In the genomic region with DNA sequence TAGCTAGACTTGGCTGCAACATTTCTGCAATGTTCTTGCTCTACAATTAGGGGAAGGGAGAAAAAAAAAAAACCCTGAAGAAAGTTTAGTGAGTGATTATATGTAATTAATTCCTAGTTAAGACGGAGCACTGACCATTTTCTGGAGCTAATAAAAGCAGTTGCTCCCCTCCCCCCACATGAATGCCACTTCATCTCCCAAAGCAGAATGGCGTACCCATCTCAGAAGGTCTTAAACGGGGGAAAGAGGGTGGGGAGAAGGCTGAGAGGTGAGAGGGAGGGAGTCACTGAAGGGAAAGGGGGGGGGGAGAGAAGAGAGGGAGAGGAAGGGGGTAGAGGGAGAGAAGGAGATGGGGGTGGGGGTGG, we compare ENCODE assay signal across 7 mouse cellular contexts. TPM values are rescaled to one million over a fixed set of nuclear protein-coding genes. Genes with fewer than 3 reads are reported as not detected.
DNase-seq lines count a peak whose midpoint lies in the region; ATAC-seq and TF ChIP-seq lines count a peak whose summit lies in the region.

No protein-coding gene starts in this region.

- DNase-seq in lung, adult 18-20 months, result no peak
- DNase-seq in forebrain, embryonic 11.5 days (ENCODE audit: low spot score), result no peak
- DNase-seq in limb, embryonic 14.5 days (ENCODE audit: low spot score), result no peak
- DNase-seq in stomach, postnatal 0 days (ENCODE audit: low spot score), result no peak
- no peak for DNase-seq in left cerebral cortex, postnatal 25 days (ENCODE audit: low spot score in 2 of 2)
- no peak for DNase-seq in thymus, postnatal 10 days (ENCODE audit: low spot score in 2 of 2)

- no peaks in the 10 kb centered on the region for H3K9me3 ChIP-seq in lung, embryonic 16.5 days (ENCODE audit: control insufficient read depth, low read length)
- H3K9me3 ChIP-seq in forebrain, embryonic 11.5 days (ENCODE audit: control insufficient read depth, low read length), result no peaks in the 10 kb centered on the region
- H3K9me3 ChIP-seq in limb, embryonic 14.5 days (ENCODE audit: control insufficient read depth, low read length), result no peaks in the 10 kb centered on the region
- no peaks in the 10 kb centered on the region for H3K9me3 ChIP-seq in stomach, postnatal 0 days (ENCODE audit: control insufficient read depth, low read length)

- no peak overlapping the region for H3K9ac ChIP-seq in lung, embryonic 16.5 days (ENCODE audit: low read length)
- H3K9ac ChIP-seq in forebrain, embryonic 11.5 days (ENCODE audit: low read length), result peak overlapping the region; percentile 68; the same call in 1 of the 2 replicates
- H3K9ac ChIP-seq in limb, embryonic 14.5 days (ENCODE audit: low read depth, low read length, severe bottlenecking), result no peak overlapping the region
- H3K9ac ChIP-seq in stomach, postnatal 0 days (ENCODE audit: low read length), result no peak overlapping the region

- no peak overlapping the region; the same call in 1 of the 2 replicates for H3K4me2 ChIP-seq in lung, embryonic 16.5 days (ENCODE audit: low read depth, low read length)
- H3K4me2 ChIP-seq in forebrain, embryonic 11.5 days (ENCODE audit: low read depth, low read length, severe bottlenecking), result peak overlapping the region; percentile 72
- peak overlapping the region; percentile 71 for H3K4me2 ChIP-seq in limb, embryonic 14.5 days (replicated peaks; ENCODE audit: low read depth, low read length, severe bottlenecking)
- no peak overlapping the region for H3K4me2 ChIP-seq in stomach, postnatal 0 days (replicated peaks; ENCODE audit: low read depth)

- no peak overlapping the region for H3K4me3 ChIP-seq in lung, embryonic 16.5 days (ENCODE audit: low read length)
- 0 out of 2 replicates have a peak overlapping the region, but pooled peaks have one; percentile 3 for H3K4me3 ChIP-seq in forebrain, embryonic 11.5 days (ENCODE audit: low read depth, low read length)
- H3K4me3 ChIP-seq in limb, embryonic 14.5 days (replicated peaks; ENCODE audit: low read length), result 0 out of 2 replicates have a peak overlapping the region, but pooled peaks have one; percentile 35
- no peak overlapping the region for H3K4me3 ChIP-seq in stomach, postnatal 0 days (ENCODE audit: low read depth, low read length)

- H3K27ac ChIP-seq in lung, embryonic 16.5 days (ENCODE audit: low read length), result peak overlapping the region; percentile 100
- peak overlapping the region; percentile 100 for H3K27ac ChIP-seq in forebrain, embryonic 11.5 days (ENCODE audit: low read depth, low read length)
- H3K27ac ChIP-seq in limb, embryonic 14.5 days (replicated peaks; ENCODE audit: low read depth, low read length), result peak overlapping the region; percentile 99
- peak overlapping the region; percentile 100 for H3K27ac ChIP-seq in stomach, postnatal 0 days (replicated peaks)

- H3K4me1 ChIP-seq in lung, embryonic 16.5 days (replicated peaks; ENCODE audit: control insufficient read depth, insufficient read depth, low read length), result peaks cover 92% of the 10 kb centered on the region
- peaks cover 84% of the 10 kb centered on the region for H3K4me1 ChIP-seq in forebrain, embryonic 11.5 days (replicated peaks; ENCODE audit: control insufficient read depth, insufficient read depth, low read length)
- H3K4me1 ChIP-seq in limb, embryonic 14.5 days (ENCODE audit: control insufficient read depth, insufficient read depth, low read length), result peaks cover 95% of the 10 kb centered on the region
- peaks cover 47% of the 10 kb centered on the region for H3K4me1 ChIP-seq in stomach, postnatal 0 days (replicated peaks; ENCODE audit: control insufficient read depth, insufficient read depth)

- ATAC-seq in lung, embryonic 16.5 days (ENCODE audit: low read depth), result no peak
- ATAC-seq in forebrain, embryonic 11.5 days (replicated peaks; ENCODE audit: low FRiP score), result no peak
- ATAC-seq in limb, embryonic 14.5 days (ENCODE audit: low FRiP score, low read depth), result no peak
- no peak for ATAC-seq in stomach, postnatal 0 days (ENCODE audit: low FRiP score, low TSS enrichment)

- WGBS in lung, embryonic 16.5 days, result 16% methylated on average over 3 of the region's 3 CpGs
- WGBS in forebrain, embryonic 11.5 days, result 3% methylated on average over 3 of the region's 3 CpGs
- 8% methylated on average over 3 of the region's 3 CpGs for WGBS in limb, embryonic 14.5 days
- 19% methylated on average over 3 of the region's 3 CpGs for WGBS in stomach, postnatal 0 days

- TF ChIP-seq POLR2A in limb, embryonic 14.5 days (IDR thresholded peaks at IDR 0.05; ENCODE audit: borderline replicate concordance, extremely low read depth, insufficient read depth, insufficient read length), result no peak

- intact Hi-C loops in left cerebral cortex, postnatal 25 days (cut with DNase I), result no loop called here

- no peaks in the 10 kb centered on the region for H3K27me3 ChIP-seq in lung, embryonic 16.5 days (ENCODE audit: control insufficient read depth, insufficient read depth, low read depth, low read length)
- H3K27me3 ChIP-seq in forebrain, embryonic 11.5 days (ENCODE audit: control insufficient read depth, insufficient read depth, low read length), result no peaks in the 10 kb centered on the region
- no peaks in the 10 kb centered on the region for H3K27me3 ChIP-seq in limb, embryonic 14.5 days (ENCODE audit: control insufficient read depth, insufficient read depth, low read length)
- no peaks in the 10 kb centered on the region for H3K27me3 ChIP-seq in stomach, postnatal 0 days (ENCODE audit: control insufficient read depth, insufficient read depth, low read length)

- TF ChIP-seq CTCF in stomach, postnatal 0 days (IDR thresholded peaks at IDR 0.05; ENCODE audit: low read depth), result no peak

- no peak for TF ChIP-seq EP300 in stomach, postnatal 0 days (optimal IDR thresholded peaks at IDR 0.05)

- no peaks in the 10 kb centered on the region for H3K36me3 ChIP-seq in lung, embryonic 16.5 days (ENCODE audit: control insufficient read depth, insufficient read depth, low read length)
- no peaks in the 10 kb centered on the region; the same call in 1 of the 2 replicates for H3K36me3 ChIP-seq in forebrain, embryonic 11.5 days (ENCODE audit: control insufficient read depth, insufficient read depth, low read length)
- H3K36me3 ChIP-seq in limb, embryonic 14.5 days (ENCODE audit: control insufficient read depth, insufficient read depth, low read length), result 0 out of 2 replicates have a peak, but pooled peaks cover 7% of the 10 kb centered on the region
- no peaks in the 10 kb centered on the region for H3K36me3 ChIP-seq in stomach, postnatal 0 days (ENCODE audit: control insufficient read depth, insufficient read depth, low read length)

RNA-seq across cellular contexts. Expression of a gene that starts 17.6 kb away (rescaled TPM):
- 40.6 and 48.7 TPM in 2 replicates for polyA plus RNA-seq in lung, embryonic 16.5 days (2015; fragmentation: Nextera tagmentation; extraction: Ambion mirVana)
- polyA plus RNA-seq in forebrain, embryonic 11.5 days (2014; fragmentation: Nextera tagmentation; extraction: Ambion mirVana), result 54.3 and 61.5 TPM in 2 replicates
- 47.6 and 49.5 TPM in 2 replicates for polyA plus RNA-seq in limb, embryonic 14.5 days (2012; rRNA removed)
- 30.2 and 39.8 TPM in 2 replicates for polyA plus RNA-seq in limb, embryonic 14.5 days (2014; fragmentation: Nextera tagmentation; extraction: Ambion mirVana)
- 24.3 and 29.7 TPM in 2 replicates for polyA plus RNA-seq in stomach, postnatal 0 days (2015; fragmentation: Nextera tagmentation; extraction: Ambion mirVana)
- total RNA-seq in left cerebral cortex, postnatal 25 days (2021), result 100 to 1,000 TPM; 160 to 162 TPM

Comparison
In these comparisons a context has a peak if more than half of its experiments do, and no peak if none do; other contexts are left out.
1. H3K4me2 ChIP-seq: peak in forebrain, embryonic 11.5 days (single experiment) and limb, embryonic 14.5 days (single experiment); none in lung, embryonic 16.5 days (single experiment) and stomach, postnatal 0 days (single experiment).
2. H3K4me3 ChIP-seq: peak in forebrain, embryonic 11.5 days (single experiment) and limb, embryonic 14.5 days (single experiment); none in lung, embryonic 16.5 days (single experiment) and stomach, postnatal 0 days (single experiment).
3. Peak in every context shown above with its lines, with median percentiles within 50 percentile points of each other: H3K27ac ChIP-seq.